Mouse (Mus musculus) midbrain, embryonic 10.5 days (tissue): ENCODE data around the gene Hmcn1. TPM values are rescaled to one million over a fixed set of nuclear protein-coding genes. Genes with fewer than 3 reads are reported as not detected.
A peak's percentile ranks its signal among the peaks of the same experiment; 100 is the strongest.

Source experiments
- DNase-seq: peaks from one replicate; pipeline ENCODE4 v3.0.0-alpha.2; 2017; ENCODE audit warnings: low spot score
- H3K27ac ChIP-seq: fragments of 300-500 bp; sonication (generic); replicated peaks from 2 replicates; pipeline ENCODE4 v1.5.1; 2016; ENCODE audit warnings: mild to moderate bottlenecking
- H3K27me3 ChIP-seq: fragments of 300-500 bp; sonication (generic); 2 replicates; pipeline ENCODE4 v1.6.1; 2016; ENCODE audit warnings: low read depth, mild to moderate bottlenecking; ENCODE audit not compliant: poor library complexity, severe bottlenecking
- H3K36me3 ChIP-seq: fragments of 300-500 bp; sonication (generic); 2 replicates; pipeline ENCODE4 v1.6.1; 2016; ENCODE audit warnings: mild to moderate bottlenecking, moderate library complexity
- H3K4me1 ChIP-seq: fragments of 300-500 bp; sonication (generic); 2 replicates; pipeline ENCODE4 v1.6.1; 2016
- H3K4me3 ChIP-seq: fragments of 300-500 bp; sonication (generic); 2 replicates; pipeline ENCODE4 v1.5.1; 2016; ENCODE audit warnings: mild to moderate bottlenecking, moderate library complexity
- H3K9me3 ChIP-seq: fragments of 300-500 bp; sonication (generic); replicated peaks from 2 replicates; pipeline ENCODE4 v1.6.1; 2016; ENCODE audit warnings: mild to moderate bottlenecking
- WGBS: fragments of 180-500 bp; shearing (Covaris S2); methylation state at CpG from one replicate; pipeline ENCODE4 v1.1.7; 2016; 5-methylcytosine and 5-hydroxymethylcytosine counted together
- polyA plus RNA-seq: library from polyadenylated mRNA; unstranded; fragments of >200 nt; fragmentation: Nextera tagmentation; extraction: Ambion mirVana; gene quantifications from 2 replicates; pipeline ENCODE4 v1.2.1, GENCODE M21; 2016

Hmcn1 gene
- polyA plus RNA-seq, 1 experiment from 2014 or later: 4.8 TPM

- WGBS: 88% methylated on average over 19 of the region's 19 CpGs
- no peak for DNase-seq
Measured at GRCm38 (mm10) chr1:151025049-151025773, 32.0 kb upstream of the Hmcn1 start.

DNA sequence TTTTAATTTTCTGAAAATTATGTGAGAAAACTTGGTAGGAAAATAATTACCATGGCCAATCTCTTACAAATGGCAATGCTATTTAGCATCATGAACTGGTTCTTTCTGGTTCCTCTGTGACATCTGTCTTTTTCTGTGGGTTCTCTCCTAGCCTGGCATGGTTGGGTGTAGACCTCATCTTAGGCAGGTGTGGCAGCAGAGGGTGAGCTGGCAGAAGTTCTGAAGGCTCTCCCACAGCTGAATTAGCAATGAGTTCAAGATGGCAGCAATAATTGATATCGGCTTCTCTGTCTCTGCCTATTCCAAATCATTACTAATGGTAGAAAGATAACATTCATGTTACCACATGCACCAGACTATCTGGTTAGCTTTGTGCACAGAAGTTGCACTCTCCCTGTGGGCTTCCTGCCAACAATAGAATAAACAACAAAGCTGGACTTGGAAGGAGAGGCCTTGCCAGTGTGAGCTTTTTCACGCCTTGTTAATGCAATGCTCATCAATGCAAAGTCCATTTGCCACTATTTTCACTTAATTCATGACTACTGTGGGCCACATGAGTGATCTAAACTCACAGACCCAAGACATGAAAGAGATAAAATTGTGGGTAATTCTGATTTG is 26.1 kb upstream of the Hmcn1 start:
- Histone ChIP-seq H3K4me3 (no peak overlapping the region), H3K27ac (no peak overlapping the region), H3K27me3 (no peaks in the 10 kb centered on the region), H3K4me1 (0 out of 2 replicates have a peak, but pooled peaks cover 5% of the 10 kb centered on the region), H3K36me3 (no peaks in the 10 kb centered on the region), H3K9me3 (no peaks in the 10 kb centered on the region)
- WGBS: 92% methylated on average over 2 of the region's 2 CpGs
- DNase-seq: no peak

More at GRCm38 (mm10) chr1:151025049-151025773, 32.0 kb upstream of the Hmcn1 start:
- Histone ChIP-seq H3K27ac (no peak overlapping the region), H3K9me3 (no peaks in the 10 kb centered on the region), H3K36me3 (no peaks in the 10 kb centered on the region), H3K27me3 (no peaks in the 10 kb centered on the region), H3K4me1 (no peaks in the 10 kb centered on the region), H3K4me3 (no peak overlapping the region)

- WGBS: 32% methylated on average over 7 of the region's 7 CpGs
- Histone ChIP-seq H3K36me3 (no peaks in the 10 kb centered on the region), H3K4me1 (no peaks in the 10 kb centered on the region), H3K4me3 (no peak overlapping the region), H3K27ac (no peak overlapping the region), H3K9me3 (no peaks in the 10 kb centered on the region), H3K27me3 (peaks cover 4% of the 10 kb centered on the region; the same call in 1 of the 2 replicates)
- peak; percentile 79 for DNase-seq
Measured at GRCm38 (mm10) chr1:151011056-151011455, 17.8 kb upstream of the Hmcn1 start.

DNA sequence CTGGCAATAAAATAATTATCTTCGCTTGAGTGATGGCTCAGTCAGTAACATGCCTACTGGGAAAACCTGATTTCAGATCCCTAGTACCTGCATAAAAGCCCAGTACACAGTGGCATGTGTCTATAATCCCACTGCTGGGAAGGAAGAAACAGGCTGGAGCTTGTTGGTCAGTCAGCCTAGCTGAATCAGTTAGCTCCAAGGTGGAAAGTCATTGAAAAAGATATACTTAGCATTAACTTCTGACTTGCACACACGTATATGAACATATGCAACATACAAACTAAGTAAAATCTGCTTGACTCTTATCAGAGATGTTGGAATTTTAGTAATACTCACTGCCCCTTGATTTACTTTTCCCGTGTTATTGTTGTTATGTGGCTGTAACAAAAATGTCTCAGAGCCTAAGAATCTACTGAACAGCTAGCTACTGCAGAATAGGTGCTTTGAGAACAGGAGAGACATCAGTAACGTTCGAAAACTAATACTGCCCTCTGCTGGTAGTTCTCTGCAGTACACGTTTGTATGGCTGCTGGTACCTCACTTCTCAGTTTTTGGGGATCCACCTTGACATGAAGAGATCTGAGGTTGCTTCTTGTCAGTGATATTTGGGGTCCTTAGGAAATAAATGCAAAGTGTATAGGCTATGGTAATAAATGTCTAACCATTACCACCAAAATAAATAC is 16.0 kb upstream of the Hmcn1 start:
- H3K9me3 ChIP-seq: no peaks in the 10 kb centered on the region
- no peaks in the 10 kb centered on the region for H3K36me3 ChIP-seq
- H3K4me3 ChIP-seq: no peak overlapping the region
- DNase-seq: peak; percentile 48
- no peak overlapping the region for H3K27ac ChIP-seq
- H3K27me3 ChIP-seq: peaks cover 4% of the 10 kb centered on the region; the same call in 1 of the 2 replicates
- no peaks in the 10 kb centered on the region for H3K4me1 ChIP-seq
- 33% methylated on average over 6 of the region's 6 CpGs for WGBS

DNA sequence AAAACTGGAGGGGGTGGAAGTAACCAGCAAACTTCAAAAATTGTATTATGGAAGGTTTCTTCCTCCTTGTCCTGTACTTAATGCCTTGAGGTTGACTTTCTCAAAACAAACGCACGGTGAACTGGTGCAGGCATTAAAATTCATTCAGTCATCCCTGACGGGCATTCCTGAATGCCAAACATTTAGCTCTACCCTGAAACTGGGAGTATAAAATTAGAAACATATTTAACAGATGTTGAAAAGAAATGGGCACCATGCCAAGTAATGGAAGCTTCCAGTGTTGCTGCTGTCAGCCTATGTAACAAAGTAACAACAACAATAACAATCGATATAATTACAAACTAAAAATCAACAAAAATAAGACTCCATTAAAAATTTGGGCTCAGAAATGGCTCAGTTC is 14.5 kb upstream of the Hmcn1 start:
- no peak overlapping the region for H3K27ac ChIP-seq
- DNase-seq: no peak
- H3K4me3 ChIP-seq: no peak overlapping the region
- H3K36me3 ChIP-seq: no peaks in the 10 kb centered on the region
- no peaks in the 10 kb centered on the region for H3K9me3 ChIP-seq
- no peaks in the 10 kb centered on the region for H3K4me1 ChIP-seq
- 86% methylated on average over 4 of the region's 4 CpGs for WGBS
- H3K27me3 ChIP-seq: peaks cover 4% of the 10 kb centered on the region; the same call in 1 of the 2 replicates

GRCm38 (mm10) chr1:151004007-151004406 is 10.8 kb upstream of the Hmcn1 start:
- WGBS: 90% methylated on average over 5 of the region's 5 CpGs

GRCm38 (mm10) chr1:151001868-151002428 is 8.7 kb upstream of the Hmcn1 start:
- DNase-seq: no peak
- H3K27ac ChIP-seq: no peak overlapping the region
- no peak overlapping the region for H3K4me3 ChIP-seq
- no peaks in the 10 kb centered on the region for H3K27me3 ChIP-seq
- no peaks in the 10 kb centered on the region for H3K36me3 ChIP-seq
- no peaks in the 10 kb centered on the region for H3K4me1 ChIP-seq
- WGBS: 73% methylated on average over 8 of the region's 8 CpGs
- H3K9me3 ChIP-seq: no peaks in the 10 kb centered on the region

More at GRCm38 (mm10) chr1:151004007-151004406, 10.8 kb upstream of the Hmcn1 start:
- H3K27me3 ChIP-seq: no peaks in the 10 kb centered on the region
- no peak overlapping the region for H3K27ac ChIP-seq
- no peaks in the 10 kb centered on the region for H3K4me1 ChIP-seq
- no peak for DNase-seq
- H3K4me3 ChIP-seq: no peak overlapping the region
- H3K9me3 ChIP-seq: no peaks in the 10 kb centered on the region
- H3K36me3 ChIP-seq: no peaks in the 10 kb centered on the region

- Histone ChIP-seq H3K27ac (no peak overlapping the region), H3K4me3 (no peak overlapping the region), H3K9me3 (no peaks in the 10 kb centered on the region), H3K36me3 (no peaks in the 10 kb centered on the region), H3K27me3 (no peaks in the 10 kb centered on the region), H3K4me1 (no peaks in the 10 kb centered on the region)
- WGBS: 86% methylated on average over 13 of the region's 13 CpGs
- no peak for DNase-seq
Measured at GRCm38 (mm10) chr1:151000714-151001113, 7.5 kb upstream of the Hmcn1 start.

DNA sequence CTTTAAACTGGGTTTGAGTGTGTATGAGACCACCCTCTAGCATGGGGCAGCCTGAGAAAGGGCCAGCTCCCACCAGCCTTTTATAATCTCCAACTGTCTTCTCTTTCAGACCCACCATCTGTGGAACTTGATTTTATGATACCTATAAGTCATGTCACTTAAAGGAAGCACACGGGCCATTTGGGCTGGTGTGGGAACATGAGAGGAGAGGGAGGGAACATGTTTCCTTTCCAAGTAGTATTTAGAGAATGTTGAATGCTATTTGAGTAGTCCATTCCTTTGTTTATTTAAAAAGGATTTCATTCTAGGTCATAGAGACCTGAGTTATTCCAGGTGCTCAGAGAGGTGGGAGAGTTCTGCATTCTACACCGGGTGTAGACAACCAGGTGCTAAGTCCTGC is 1.4 kb upstream of the Hmcn1 start:
- no peaks in the 10 kb centered on the region for H3K9me3 ChIP-seq
- H3K4me1 ChIP-seq: peaks cover 27% of the 10 kb centered on the region
- no peak overlapping the region for H3K27ac ChIP-seq
- H3K27me3 ChIP-seq: peaks cover 16% of the 10 kb centered on the region
- 92% methylated on average over 2 of the region's 2 CpGs for WGBS
- H3K36me3 ChIP-seq: no peaks in the 10 kb centered on the region
- no peak for DNase-seq
- no peak overlapping the region for H3K4me3 ChIP-seq

DNA sequence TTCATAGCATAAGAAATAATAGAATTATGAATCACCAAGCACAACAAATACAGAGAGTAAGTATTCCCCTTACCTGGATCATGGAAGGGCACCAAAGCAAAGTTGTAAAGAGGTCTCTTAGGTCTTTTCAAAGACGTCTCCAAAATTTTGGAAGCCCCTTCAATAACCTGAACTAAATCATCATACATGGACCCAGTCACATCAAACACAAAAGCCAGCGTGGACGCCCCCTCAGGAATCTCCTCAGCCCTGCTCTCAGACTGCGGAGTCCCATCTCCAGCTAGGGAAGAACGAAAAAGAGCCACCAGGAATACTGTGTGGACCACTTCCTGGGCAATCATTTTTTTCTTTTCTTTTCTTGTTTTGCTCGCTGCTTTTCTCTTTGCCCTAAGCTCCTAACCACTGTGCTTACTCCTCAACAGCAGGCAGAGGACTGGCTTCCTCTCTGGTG is 499 bp downstream of the Hmcn1 start:
- peaks cover 27% of the 10 kb centered on the region for H3K4me1 ChIP-seq
- no peaks in the 10 kb centered on the region for H3K9me3 ChIP-seq
- H3K27ac ChIP-seq: peak overlapping the region; percentile 90
- H3K27me3 ChIP-seq: peaks cover 16% of the 10 kb centered on the region
- H3K36me3 ChIP-seq: no peaks in the 10 kb centered on the region
- peak overlapping the region; percentile 70 for H3K4me3 ChIP-seq
- DNase-seq: no peak
- WGBS: under 1% methylated on average over 6 of the region's 6 CpGs

GRCm38 (mm10) chr1:150991745-150992554 is 1.3 kb downstream of the Hmcn1 start:
- H3K36me3 ChIP-seq: no peaks in the 10 kb centered on the region

DNA sequence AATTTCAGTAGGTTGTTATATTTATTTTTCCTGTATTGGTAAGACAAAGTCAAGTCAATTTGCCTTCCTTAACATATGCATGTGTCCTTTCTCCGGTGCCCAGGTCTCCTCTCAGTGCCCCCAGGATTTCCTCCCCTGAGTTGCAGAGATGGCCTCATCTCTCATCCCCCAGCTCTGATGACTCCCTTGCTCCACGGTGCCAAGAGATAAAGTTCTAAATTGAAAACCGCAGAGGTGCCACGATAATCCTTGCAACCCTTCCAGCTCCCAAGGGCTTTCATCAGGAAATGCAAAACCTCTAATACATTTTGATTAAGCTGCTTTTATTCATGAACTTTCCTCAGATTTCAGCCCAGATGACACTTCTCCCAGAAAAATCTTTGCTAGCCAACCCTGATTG is 8.3 kb downstream of the Hmcn1 start:
- Histone ChIP-seq H3K4me1 (no peaks in the 10 kb centered on the region), H3K9me3 (no peaks in the 10 kb centered on the region), H3K27ac (no peak overlapping the region), H3K36me3 (no peaks in the 10 kb centered on the region), H3K4me3 (no peak overlapping the region), H3K27me3 (no peaks in the 10 kb centered on the region)
- 78% methylated on average over 4 of the region's 4 CpGs for WGBS
- DNase-seq: no peak

More at GRCm38 (mm10) chr1:150991745-150992554, 1.3 kb downstream of the Hmcn1 start:
- peak; percentile 35 for DNase-seq
- Histone ChIP-seq H3K27ac (no peak overlapping the region), H3K9me3 (no peaks in the 10 kb centered on the region), H3K4me1 (peaks cover 27% of the 10 kb centered on the region), H3K4me3 (peak overlapping the region; percentile 70), H3K27me3 (peaks cover 16% of the 10 kb centered on the region)
- 9% methylated on average over 10 of the region's 10 CpGs for WGBS
